Mouse (Mus musculus): ENCODE measurements at regions not wholly inside any gene's neighbourhood (a gene's known extent, or its start where the extent isn't known, plus 50 kb on each side); places are given as distances from the start of the nearest gene placed in this dataset.

- Histone ChIP-seq H3K9ac (ENCODE audit: insufficient read depth, low read depth, low read length, poor library complexity, severe bottlenecking) (no peak overlapping the region), H3K27ac (ENCODE audit: insufficient read depth, low read depth, low read length, poor library complexity, severe bottlenecking) (no peak overlapping the region), H3K36me3 (ENCODE audit: control insufficient read depth, insufficient read depth, low read length, poor library complexity, severe bottlenecking) (no peaks in the 10 kb centered on the region), H3K4me1 (ENCODE audit: control insufficient read depth in 2 of 2, insufficient read depth in 2 of 2, low read length in 2 of 2, poor library complexity in 1 of 2) (no peaks in the 10 kb centered on the region), H3K4me3 (ENCODE audit: insufficient read depth in 1 of 2, low read depth in 1 of 2, low read length in 2 of 2, poor library complexity in 1 of 2, severe bottlenecking in 1 of 2) (no peak overlapping the region), H3K9me3 (ENCODE audit: control insufficient read depth, insufficient read depth, low read depth, low read length) (no peaks in the 10 kb centered on the region)
- in situ Hi-C loops (cut with MboI; ENCODE audit: low sequenced_read_pairs in 2 of 2, unreplicated experiment in 2 of 2): no loop called here
- TF ChIP-seq HCFC1 (IDR thresholded peaks at IDR 0.05; ENCODE audit: borderline replicate concordance, insufficient read depth, low read length) (no peak), MAFK (IDR thresholded peaks at IDR 0.05; ENCODE audit: insufficient read depth, low read depth, low read length) (no peak), CHD2 (IDR thresholded peaks at IDR 0.05; ENCODE audit: low read depth, low read length) (no peak), ZNF384 (IDR thresholded peaks at IDR 0.05; ENCODE audit: low read depth, low read length) (no peak), ZC3H11A (IDR thresholded peaks at IDR 0.05; ENCODE audit: borderline replicate concordance, low read depth, low read length) (no peak)
- no peak for DNase-seq (ENCODE audit: low read depth, low spot score)
These were observed 471.6 kb upstream of the 3110018I06Rik start for GRCm38 (mm10) chr12:107016801-107017200.

DNA sequence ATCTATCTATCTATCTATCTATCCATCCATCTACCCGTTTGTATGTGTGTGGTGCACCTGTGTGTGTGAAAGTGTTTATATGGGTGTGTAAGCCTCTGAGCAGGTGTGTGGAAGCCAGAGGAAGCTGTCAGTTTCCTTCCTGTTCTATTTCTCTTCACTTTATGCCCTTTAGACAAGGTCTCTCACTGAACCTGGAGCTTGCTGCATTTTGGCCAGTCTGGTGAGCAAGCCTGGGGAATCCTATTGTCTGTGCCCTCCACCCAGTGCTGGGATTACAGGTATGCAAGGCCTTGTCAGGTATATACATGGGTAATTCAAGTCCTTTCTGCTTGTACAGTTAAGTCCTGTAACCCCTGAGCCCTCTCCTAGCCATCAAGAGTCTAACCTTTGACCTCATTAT lies 466.6 kb upstream of the 3110018I06Rik start:
- Histone ChIP-seq H3K27ac (ENCODE audit: insufficient read depth, low read depth, low read length, poor library complexity, severe bottlenecking) (no peak overlapping the region), H3K36me3 (ENCODE audit: control insufficient read depth, insufficient read depth, low read length, poor library complexity, severe bottlenecking) (no peaks in the 10 kb centered on the region), H3K9ac (ENCODE audit: insufficient read depth, low read depth, low read length, poor library complexity, severe bottlenecking) (no peak overlapping the region), H3K9me3 (ENCODE audit: control insufficient read depth, insufficient read depth, low read depth, low read length) (no peaks in the 10 kb centered on the region), H3K4me3 (ENCODE audit: insufficient read depth in 1 of 2, low read depth in 1 of 2, low read length in 2 of 2, poor library complexity in 1 of 2, severe bottlenecking in 1 of 2) (no peak overlapping the region), H3K4me1 (ENCODE audit: control insufficient read depth in 2 of 2, insufficient read depth in 2 of 2, low read length in 2 of 2, poor library complexity in 1 of 2) (no peaks in the 10 kb centered on the region)
- TF ChIP-seq MAFK (IDR thresholded peaks at IDR 0.05; ENCODE audit: insufficient read depth, low read depth, low read length): no peak
- TF ChIP-seq CHD2 (IDR thresholded peaks at IDR 0.05; ENCODE audit: low read depth, low read length): no peak
- TF ChIP-seq ZNF384 (IDR thresholded peaks at IDR 0.05; ENCODE audit: low read depth, low read length): no peak
- no peak for TF ChIP-seq ZC3H11A (IDR thresholded peaks at IDR 0.05; ENCODE audit: borderline replicate concordance, low read depth, low read length)
- TF ChIP-seq HCFC1 (IDR thresholded peaks at IDR 0.05; ENCODE audit: borderline replicate concordance, insufficient read depth, low read length): no peak
- in situ Hi-C loops (cut with MboI; ENCODE audit: low sequenced_read_pairs in 2 of 2, unreplicated experiment in 2 of 2): no loop called here
- DNase-seq (ENCODE audit: low read depth, low spot score): no peak

GRCm38 (mm10) chr12:107026821-107027220 lies 461.6 kb upstream of the 3110018I06Rik start:
- TF ChIP-seq ZC3H11A (IDR thresholded peaks at IDR 0.05; ENCODE audit: borderline replicate concordance, low read depth, low read length) (no peak), ZNF384 (IDR thresholded peaks at IDR 0.05; ENCODE audit: low read depth, low read length) (no peak), CHD2 (IDR thresholded peaks at IDR 0.05; ENCODE audit: low read depth, low read length) (no peak), HCFC1 (IDR thresholded peaks at IDR 0.05; ENCODE audit: borderline replicate concordance, insufficient read depth, low read length) (no peak), MAFK (IDR thresholded peaks at IDR 0.05; ENCODE audit: insufficient read depth, low read depth, low read length) (no peak)
- Histone ChIP-seq H3K9ac (ENCODE audit: insufficient read depth, low read depth, low read length, poor library complexity, severe bottlenecking) (no peak overlapping the region), H3K9me3 (ENCODE audit: control insufficient read depth, insufficient read depth, low read depth, low read length) (no peaks in the 10 kb centered on the region), H3K27ac (ENCODE audit: insufficient read depth, low read depth, low read length, poor library complexity, severe bottlenecking) (no peak overlapping the region), H3K4me1 (ENCODE audit: control insufficient read depth in 2 of 2, insufficient read depth in 2 of 2, low read length in 2 of 2, poor library complexity in 1 of 2) (peaks cover 2 to 8% of the 10 kb centered on the region in 2 experiments; a peak in 2 of 4 replicates), H3K36me3 (ENCODE audit: control insufficient read depth, insufficient read depth, low read length, poor library complexity, severe bottlenecking) (no peaks in the 10 kb centered on the region), H3K4me3 (ENCODE audit: insufficient read depth in 1 of 2, low read depth in 1 of 2, low read length in 2 of 2, poor library complexity in 1 of 2, severe bottlenecking in 1 of 2) (no peak overlapping the region)
- in situ Hi-C loops (cut with MboI; ENCODE audit: low sequenced_read_pairs in 2 of 2, unreplicated experiment in 2 of 2): no loop called here
- DNase-seq (ENCODE audit: low read depth, low spot score): no peak

DNA sequence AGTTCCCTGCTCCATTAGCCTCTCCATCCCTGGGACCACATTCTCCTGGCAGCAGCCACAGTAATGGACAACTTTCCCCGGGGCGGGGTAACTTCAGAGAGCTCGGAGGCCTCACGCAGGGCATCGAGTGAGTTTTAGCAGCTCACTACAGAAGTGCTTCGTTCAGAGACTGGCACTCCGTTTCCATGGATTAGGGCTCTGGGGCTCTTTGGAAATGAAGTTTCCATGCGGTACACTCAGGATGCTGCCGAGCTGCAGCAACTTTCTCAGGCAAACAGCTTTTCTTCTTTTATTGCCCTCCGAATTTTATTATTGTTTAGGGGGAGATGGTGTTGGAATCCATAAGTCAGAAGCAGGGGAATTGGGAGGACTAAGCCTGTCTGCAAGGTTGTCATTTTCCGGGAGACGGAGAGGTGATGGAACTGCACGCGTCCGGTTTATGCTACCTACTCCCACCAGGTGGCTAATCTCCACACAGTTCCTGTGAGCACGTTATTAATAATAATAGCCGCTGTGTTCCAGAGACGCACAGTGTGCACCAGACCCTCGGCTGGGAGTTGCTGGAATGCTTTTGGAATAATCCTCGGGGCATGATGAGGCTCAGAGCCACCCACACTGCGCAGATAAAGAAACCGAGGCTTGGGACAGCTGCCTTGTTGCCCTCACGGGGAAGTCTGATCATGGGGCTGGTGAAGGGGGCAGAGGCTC lies 460.4 kb upstream of the 3110018I06Rik start:
- peaks cover 2 to 8% of the 10 kb centered on the region in 2 experiments; a peak in 2 of 4 replicates for H3K4me1 ChIP-seq (ENCODE audit: control insufficient read depth in 2 of 2, insufficient read depth in 2 of 2, low read length in 2 of 2, poor library complexity in 1 of 2)
- DNase-seq (ENCODE audit: low read depth, low spot score): no peak

More for the DNA sequence above, 460.4 kb upstream of the 3110018I06Rik start:
- H3K4me3 ChIP-seq (ENCODE audit: insufficient read depth in 1 of 2, low read depth in 1 of 2, low read length in 2 of 2, poor library complexity in 1 of 2, severe bottlenecking in 1 of 2): no peak overlapping the region
- H3K9ac ChIP-seq (ENCODE audit: insufficient read depth, low read depth, low read length, poor library complexity, severe bottlenecking): no peak overlapping the region
- H3K36me3 ChIP-seq (ENCODE audit: control insufficient read depth, insufficient read depth, low read length, poor library complexity, severe bottlenecking): no peaks in the 10 kb centered on the region
- in situ Hi-C loops (cut with MboI; ENCODE audit: low sequenced_read_pairs in 2 of 2, unreplicated experiment in 2 of 2): no loop called here
- no peaks in the 10 kb centered on the region for H3K9me3 ChIP-seq (ENCODE audit: control insufficient read depth, insufficient read depth, low read depth, low read length)
- H3K27ac ChIP-seq (ENCODE audit: insufficient read depth, low read depth, low read length, poor library complexity, severe bottlenecking): no peak overlapping the region
- TF ChIP-seq ZNF384 (IDR thresholded peaks at IDR 0.05; ENCODE audit: low read depth, low read length) (no peak), HCFC1 (IDR thresholded peaks at IDR 0.05; ENCODE audit: borderline replicate concordance, insufficient read depth, low read length) (no peak), CHD2 (IDR thresholded peaks at IDR 0.05; ENCODE audit: low read depth, low read length) (no peak), ZC3H11A (IDR thresholded peaks at IDR 0.05; ENCODE audit: borderline replicate concordance, low read depth, low read length) (no peak), MAFK (IDR thresholded peaks at IDR 0.05; ENCODE audit: insufficient read depth, low read depth, low read length) (no peak)

Data from ES-E14 (cell line).